Mouse (Mus musculus) gastrocnemius, postnatal 14 days (tissue): Measurements from ENCODE around the gene Tmem140. TPM values are rescaled to one million over a fixed set of nuclear protein-coding genes. Genes with fewer than 3 reads are reported as not detected.

Experiments
- DNase-seq: peaks from one replicate; pipeline ENCODE4 v3.0.0; 2021; ENCODE audit warnings: mixed read lengths
- intact Hi-C: fragments of 180-260 bp; cut with DNase I; formaldehyde crosslinking; loops from one replicate; pipeline ENCODE4 v1.15.1; 2025; ENCODE audit warnings: low total_unique reads
- total RNA-seq, 2 experiments: library from RNA; stranded (reverse); gene quantifications; 2 replicates each; pipeline ENCODE4 v1.2.3; 2021

The Tmem140 gene
- total RNA-seq, 2 experiments from 2014 or later, result 12.7 to 15.5 TPM

DNA sequence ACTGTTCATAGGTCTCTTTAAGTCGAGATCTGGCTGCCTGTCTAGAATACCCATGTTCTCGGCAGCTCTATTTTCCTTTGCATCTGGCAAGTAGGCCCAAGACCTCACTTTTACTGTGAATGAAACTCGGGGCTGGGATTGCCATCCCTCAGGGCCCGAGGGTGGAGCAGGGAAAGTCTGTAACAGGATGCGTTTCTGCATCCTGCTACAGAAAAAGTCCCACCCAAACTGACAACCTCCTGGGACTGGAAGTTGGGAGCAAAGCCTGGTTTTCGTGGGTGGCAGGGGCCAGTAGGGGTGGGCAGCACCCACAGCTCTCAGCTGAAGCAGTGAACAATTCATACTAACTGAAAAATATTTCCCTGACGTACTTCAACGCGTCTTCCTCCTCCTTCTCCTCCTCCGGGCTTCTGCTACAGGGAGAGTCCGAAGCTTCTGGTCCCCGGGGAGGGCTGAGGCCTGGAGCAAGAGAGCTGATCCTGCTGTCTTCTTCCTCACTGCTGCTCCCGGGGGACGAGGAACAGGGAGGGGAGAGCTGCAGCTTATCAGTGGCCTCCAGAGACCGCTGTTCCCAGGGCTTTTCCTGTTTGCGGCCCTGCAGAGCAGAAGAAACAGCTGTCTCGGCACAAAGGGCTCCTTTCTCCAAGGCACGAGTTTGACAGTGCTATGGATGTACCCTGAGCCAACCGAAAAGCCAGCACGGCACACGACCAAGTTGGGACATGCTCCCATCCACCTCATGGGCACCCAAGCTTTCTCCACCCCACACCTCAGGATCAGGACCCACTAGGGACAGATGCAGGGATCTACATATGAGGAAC, 11.4 kb downstream of the Tmem140 start:
- intact Hi-C loops, result no loop called here
- peak; percentile 78 for DNase-seq

- intact Hi-C loops, result no loop called here
- DNase-seq, result no peak
Observed at GRCm38 (mm10) chr6:34875268-34875761, 12.4 kb downstream of the Tmem140 start.

DNA sequence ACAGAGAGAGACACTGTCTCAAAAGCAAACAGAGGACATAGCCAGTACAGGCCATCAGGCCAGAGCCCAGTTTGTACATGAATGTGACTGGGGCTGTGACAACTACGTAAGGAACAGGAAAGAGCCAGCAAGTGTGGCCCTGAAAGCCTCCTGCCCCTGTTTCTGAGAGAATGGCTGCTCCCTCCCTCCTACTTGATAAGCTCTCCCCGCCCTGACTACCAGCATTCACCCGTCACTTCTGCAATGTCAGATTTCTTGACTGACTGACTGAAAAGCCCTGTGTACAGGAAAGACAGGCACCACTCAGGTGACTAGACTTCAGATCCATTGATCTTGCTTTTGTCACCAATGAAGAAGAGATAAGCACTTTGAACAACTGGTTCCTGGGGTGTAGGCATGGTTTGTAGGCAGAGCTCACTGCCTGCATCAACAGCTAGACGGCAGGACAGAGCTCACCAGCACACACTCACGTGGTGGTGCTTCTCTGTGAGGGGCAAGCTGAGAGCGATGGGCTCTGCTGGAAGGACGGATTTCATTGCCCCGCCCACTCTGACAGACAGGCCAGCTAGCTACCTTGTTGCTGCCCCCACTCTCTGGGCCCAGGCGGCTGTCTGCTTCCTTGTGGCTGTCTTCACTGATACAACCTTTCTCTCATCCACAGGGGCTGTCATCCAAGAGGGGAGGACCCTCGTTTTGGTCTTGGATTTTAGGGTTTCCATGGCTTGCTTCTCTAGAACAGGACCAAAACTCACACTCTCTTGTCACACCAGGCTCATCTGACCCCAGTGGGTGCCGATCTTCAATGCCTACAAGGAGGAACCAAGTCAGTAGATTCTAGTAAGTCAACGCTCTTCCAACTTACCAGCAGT, 13.3 kb downstream of the Tmem140 start:
- DNase-seq, result no peak

GRCm38 (mm10) chr6:34876835-34877156, 13.8 kb downstream of the Tmem140 start:
- intact Hi-C loops, result no loop called here
- DNase-seq, result no peak

More for the DNA sequence above, 13.3 kb downstream of the Tmem140 start:
- intact Hi-C loops, result no loop called here

DNA sequence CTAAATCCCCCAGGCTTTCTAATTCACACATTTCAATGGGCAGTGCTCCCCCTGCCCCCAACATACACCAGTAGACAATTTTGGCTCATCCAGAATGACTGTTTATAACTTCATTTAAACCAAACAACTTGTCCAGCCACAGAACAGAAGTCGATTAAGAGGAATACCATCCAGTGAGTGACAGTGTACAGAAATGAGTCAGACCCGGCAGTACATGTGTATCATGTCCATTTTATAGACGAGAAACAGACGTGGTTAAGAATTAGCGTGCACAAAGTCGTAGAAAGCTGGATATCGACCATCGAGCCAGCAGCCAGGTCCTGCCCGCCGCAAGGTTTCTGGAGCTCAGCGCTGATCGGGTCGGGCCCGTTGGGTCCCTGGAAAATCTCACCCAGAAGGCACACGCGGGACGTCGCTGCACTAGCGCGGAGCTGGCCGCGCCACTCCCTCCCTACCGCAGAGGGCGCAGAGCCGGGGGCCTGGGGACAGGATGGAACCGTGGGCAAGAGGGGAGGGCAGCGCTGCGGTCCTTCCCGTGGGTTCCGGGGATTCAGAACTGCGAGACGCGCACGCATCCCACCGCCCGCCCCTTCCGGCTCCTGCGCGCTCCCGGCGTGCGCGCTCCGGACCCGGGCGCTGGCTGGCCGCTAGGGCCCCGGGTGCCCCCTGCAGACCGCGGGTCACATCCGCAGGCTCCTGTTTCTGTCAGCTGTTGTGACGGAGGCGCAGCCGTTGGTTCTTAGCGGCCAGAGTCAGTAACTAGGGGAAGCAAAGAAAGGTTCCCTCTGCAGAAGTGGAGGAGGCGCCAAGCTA, 14.8 kb downstream of the Tmem140 start, which contains the start of gene Cyren:
Gene Cyren, minus strand, starts transcription at position 552 of the 813 bp plus-strand sequence.
- intact Hi-C loops, result no loop called here
- DNase-seq, result peak; percentile 95

- intact Hi-C loops, result no loop called here
- DNase-seq, result no peak
Observed at GRCm38 (mm10) chr6:34879101-34879740, 16.3 kb downstream of the Tmem140 start.

DNA sequence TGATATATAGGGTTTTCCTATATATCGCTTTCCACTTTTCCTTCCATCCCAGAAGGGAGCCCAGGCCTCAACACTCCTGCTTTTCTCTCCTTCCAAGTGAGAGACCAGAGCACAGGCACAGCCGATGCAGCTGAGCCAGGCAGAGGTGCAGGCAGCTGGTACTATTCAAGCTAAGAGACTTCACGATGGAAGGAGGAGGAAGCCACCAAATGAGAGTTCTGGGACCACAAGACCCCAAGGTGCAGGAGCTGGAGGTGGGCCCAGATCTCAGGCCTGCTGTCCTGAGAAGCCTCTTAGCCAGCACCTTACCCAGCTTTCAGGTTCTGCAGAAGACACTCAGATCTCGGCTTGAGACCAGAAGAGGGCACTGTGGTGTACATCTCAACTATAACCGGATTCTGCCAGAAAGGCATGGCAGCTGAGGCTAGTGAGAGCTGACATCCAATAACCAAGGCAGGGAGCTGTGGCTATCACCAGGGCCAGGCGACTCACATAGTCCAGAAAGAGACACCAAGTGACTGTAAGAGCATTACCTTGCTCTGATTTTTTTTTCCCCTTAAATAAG, 17.0 kb downstream of the Tmem140 start:
- no peak for DNase-seq
- intact Hi-C loops, result loop anchor here (5.0 to 10.0 kb wide), 2 partner anchors 47 to 105 kb away; no protein-coding TSS in a partner anchor

DNA sequence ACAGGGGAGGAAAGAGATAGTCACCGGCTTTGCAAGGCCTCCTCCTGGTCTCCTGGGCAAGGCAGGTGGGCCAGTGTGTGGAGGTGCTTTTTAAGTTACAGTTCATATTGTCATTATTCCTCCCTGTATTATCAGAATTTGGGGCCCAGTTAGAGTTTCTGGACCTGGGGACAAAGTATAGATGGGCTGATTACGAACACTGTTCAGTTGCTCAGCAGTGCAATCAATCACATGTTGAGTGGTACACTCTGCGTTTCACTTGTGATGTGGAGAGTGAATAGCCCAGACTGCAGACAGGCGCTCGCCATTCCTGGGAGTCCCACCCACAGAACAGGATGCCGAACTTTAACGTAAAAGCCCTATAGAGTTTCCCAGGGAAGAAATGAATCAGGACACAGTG, 21.8 kb downstream of the Tmem140 start:
- DNase-seq, result no peak
- intact Hi-C loops, result loop anchor here (5.0 to 10.0 kb wide), 2 partner anchors 43 to 110 kb away; no protein-coding TSS in a partner anchor

- DNase-seq, result no peak
- intact Hi-C loops, result loop anchor here (10.0 kb wide), 1 partner anchor 112 kb away; no protein-coding TSS in a partner anchor
Observed at GRCm38 (mm10) chr6:34887131-34887850, 24.3 kb downstream of the Tmem140 start.

DNA sequence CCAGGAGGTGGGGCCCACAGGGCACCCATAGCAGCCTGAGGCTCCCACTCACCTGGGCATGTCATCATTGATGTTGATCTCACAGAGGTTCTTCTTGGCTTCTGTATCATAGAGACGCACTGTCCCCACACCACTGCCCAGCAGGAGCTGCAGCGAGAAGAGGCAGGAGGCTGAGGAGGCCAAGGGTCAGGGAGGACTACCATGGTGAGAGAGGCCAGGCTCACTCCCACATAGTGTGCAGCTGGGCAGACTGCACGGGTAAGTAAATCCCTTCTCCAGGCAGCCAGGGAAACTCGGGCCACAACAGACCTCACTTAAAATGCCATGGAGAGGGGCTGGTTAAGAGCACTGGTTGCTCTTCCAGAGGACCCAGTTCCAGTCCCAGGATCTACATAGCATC, 26.2 kb downstream of the Tmem140 start:
- DNase-seq, result no peak
- intact Hi-C loops, result loop anchor here (10.0 kb wide), 1 partner anchor 114 kb away; no protein-coding TSS in a partner anchor

DNA sequence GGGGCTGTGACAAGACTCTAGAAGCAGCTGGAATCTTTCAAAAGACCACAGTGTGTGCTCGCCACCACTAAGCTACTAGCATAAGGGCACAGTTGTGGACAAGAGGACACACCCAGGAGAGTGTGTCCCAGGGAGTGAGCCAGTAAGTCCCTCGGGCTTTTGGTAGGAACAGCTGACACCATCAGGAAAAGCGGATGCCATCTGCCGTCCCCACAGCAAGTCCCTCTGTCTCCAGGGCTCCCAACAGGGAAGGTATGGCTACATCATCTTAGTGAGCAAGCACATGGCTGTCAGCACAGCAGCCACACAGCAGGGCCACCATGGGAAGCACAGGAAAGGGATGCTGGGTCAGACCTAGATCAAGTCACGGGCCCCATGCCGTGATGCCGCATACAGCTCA, 32.6 kb downstream of the Tmem140 start:
- DNase-seq, result no peak
- intact Hi-C loops, result no loop called here

DNA sequence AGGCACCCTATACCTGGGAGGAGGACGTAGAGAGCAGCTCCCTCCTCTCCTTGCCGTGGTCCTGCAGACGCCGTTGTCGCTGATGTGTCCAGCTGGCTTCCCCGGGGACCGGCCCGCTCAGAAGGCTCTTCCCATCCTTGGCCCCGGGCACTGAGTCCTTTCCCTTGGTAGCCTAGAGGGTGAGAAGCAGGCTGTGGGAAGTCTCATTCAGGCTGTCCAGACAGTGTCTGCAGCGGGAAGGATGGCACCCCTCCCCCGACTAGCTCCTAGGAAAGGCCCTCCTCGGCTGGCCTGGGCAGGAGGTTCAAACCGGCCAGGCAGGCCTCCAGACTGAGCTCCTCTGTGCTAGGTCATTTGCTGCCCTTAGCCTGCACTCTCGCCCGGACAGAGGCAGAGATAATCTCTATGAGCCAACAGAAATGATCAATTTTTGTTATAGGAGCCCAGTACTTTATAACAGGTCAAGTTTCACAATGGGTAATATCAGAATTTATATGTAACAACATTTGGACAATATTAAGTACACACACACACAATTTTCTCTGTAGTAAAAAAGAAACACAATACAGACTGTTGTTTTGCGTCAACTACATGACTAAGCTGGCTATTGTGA, 33.3 kb downstream of the Tmem140 start:
- no peak for DNase-seq
- intact Hi-C loops, result no loop called here

DNA sequence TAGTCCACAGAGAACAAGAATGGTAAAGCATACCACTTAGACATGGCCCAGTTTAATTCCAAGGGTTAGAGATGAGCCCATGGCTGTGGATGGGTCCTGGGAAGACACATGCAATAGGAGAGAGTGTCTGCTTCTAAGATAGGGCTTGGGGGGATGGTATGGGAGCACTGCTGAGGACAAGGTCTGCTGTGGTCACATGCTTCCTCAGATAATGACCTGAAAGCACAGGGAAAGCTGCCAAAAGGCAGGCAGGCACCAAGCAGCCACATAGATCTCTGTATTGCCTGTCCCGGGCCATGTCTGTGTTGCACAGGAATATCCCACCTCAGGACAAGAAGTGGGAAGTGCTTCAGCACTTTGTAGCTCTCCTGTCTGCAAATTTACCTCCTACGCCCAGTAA, 36.2 kb downstream of the Tmem140 start:
- intact Hi-C loops, result no loop called here
- no peak for DNase-seq

GRCm38 (mm10) chr6:34900990-34901389, 38.0 kb downstream of the Tmem140 start:
- no peak for DNase-seq
- intact Hi-C loops, result no loop called here

GRCm38 (mm10) chr6:34901911-34902444, 39.0 kb downstream of the Tmem140 start:
- DNase-seq, result no peak
- intact Hi-C loops, result no loop called here

DNA sequence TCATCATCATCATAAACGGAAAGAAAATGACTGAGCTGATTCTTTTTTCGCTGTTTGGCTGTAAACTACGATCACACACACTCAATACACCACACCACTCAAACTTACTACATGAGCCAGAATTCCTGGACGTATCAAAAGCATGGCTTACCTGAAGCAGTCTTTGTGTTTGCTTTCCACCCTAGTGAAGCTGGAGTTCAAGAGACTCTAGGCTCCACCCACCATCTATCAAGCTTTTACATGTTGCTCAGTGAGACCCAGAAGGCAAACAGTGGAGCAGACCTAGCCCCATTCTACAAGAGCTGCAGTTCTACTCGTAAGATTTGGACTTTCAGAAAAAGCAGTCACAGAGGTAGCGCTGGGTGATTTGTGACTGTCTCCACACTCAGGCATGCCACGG, 39.6 kb downstream of the Tmem140 start:
- intact Hi-C loops, result no loop called here

GRCm38 (mm10) chr6:34903441-34903840, 40.5 kb downstream of the Tmem140 start:
- intact Hi-C loops, result no loop called here
- no peak for DNase-seq

More for the DNA sequence above, 39.6 kb downstream of the Tmem140 start:
- DNase-seq, result no peak
